In the genomic region with DNA sequence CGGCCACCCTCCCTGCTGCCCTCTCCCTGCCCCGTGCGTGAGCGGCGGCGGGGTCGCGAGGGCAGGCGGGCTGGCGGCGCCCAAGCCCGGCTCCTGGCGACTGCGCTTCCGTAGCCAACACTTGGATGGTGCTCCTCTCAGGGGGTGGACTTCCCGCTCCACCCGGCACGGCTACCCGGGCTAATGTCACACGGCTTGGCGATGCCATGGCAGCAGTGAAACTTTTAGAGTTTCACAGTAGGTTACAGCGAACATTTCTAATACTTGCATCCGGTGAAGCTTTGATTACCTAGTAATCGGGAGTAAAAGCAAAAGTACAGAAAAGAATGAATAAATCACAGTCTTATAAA, we compare ENCODE assay signal across 8 mouse cellular contexts. TPM values are rescaled to one million over a fixed set of nuclear protein-coding genes. Genes with fewer than 3 reads are reported as not detected.
DNase-seq lines count a peak whose midpoint lies in the region; ATAC-seq and TF ChIP-seq lines count a peak whose summit lies in the region.

No protein-coding gene starts in this region.

- DNase-seq in gastrocnemius, adult 2 months, result no peak
- DNase-seq in gastrocnemius, postnatal 25 days, result no peak
- DNase-seq in layer of hippocampus, adult 18-20 months (ENCODE audit: low spot score in 2 of 2), result no peak
- DNase-seq in right cerebral cortex, postnatal 10 days (ENCODE audit: low spot score in 2 of 2), result no peak
- DNase-seq in kidney, adult 11 months, result no peak

- WGBS in forebrain, embryonic 15.5 days, result under 1% methylated on average over 24 of the region's 24 CpGs
- WGBS in liver, embryonic 16.5 days (ENCODE audit: insufficient replicate concordance), result under 1% methylated on average over 24 of the region's 24 CpGs

- H3K4me1 ChIP-seq in forebrain, embryonic 15.5 days, result peaks cover 11% of the 10 kb centered on the region; the same call in 1 of the 2 replicates
- H3K4me1 ChIP-seq in liver, embryonic 16.5 days (ENCODE audit: control insufficient read depth, low read depth, low read length), result 0 out of 2 replicates have a peak, but pooled peaks cover 2% of the 10 kb centered on the region

- peak overlapping the region; percentile 98 for H3K4me3 ChIP-seq in gastrocnemius, adult 2 months
- H3K4me3 ChIP-seq in forebrain, embryonic 15.5 days, result peak overlapping the region; percentile 86
- H3K4me3 ChIP-seq in liver, embryonic 16.5 days (ENCODE audit: low read depth, low read length), result peak overlapping the region; percentile 87

- no peaks in the 10 kb centered on the region for H3K27me3 ChIP-seq in forebrain, embryonic 15.5 days
- H3K27me3 ChIP-seq in liver, embryonic 16.5 days (ENCODE audit: control insufficient read depth, insufficient read depth, low read depth, low read length), result no peaks in the 10 kb centered on the region

- peak; percentile 59 for ATAC-seq in CD4-positive, CD25-positive, alpha-beta regulatory T cell, adult 4 months
- peak; percentile 92; the same call in 1 of the 2 replicates for ATAC-seq in forebrain, embryonic 15.5 days (replicated peaks)
- ATAC-seq in liver, embryonic 16.5 days (ENCODE audit: low read depth), result peak; percentile 56; the same call in 1 of the 2 replicates

- TF ChIP-seq CTCF in gastrocnemius, adult 2 months (IDR thresholded peaks at IDR 0.05), result no peak

- H3K9ac ChIP-seq in forebrain, embryonic 15.5 days (replicated peaks), result peak overlapping the region; percentile 83
- H3K9ac ChIP-seq in liver, embryonic 16.5 days (ENCODE audit: low read depth, low read length), result peak overlapping the region; percentile 80

- intact Hi-C loops in gastrocnemius, adult 2 months (cut with DNase I), result no loop called here

- peak overlapping the region; percentile 77 for H3K4me2 ChIP-seq in forebrain, embryonic 15.5 days (replicated peaks)
- peak overlapping the region; percentile 97 for H3K4me2 ChIP-seq in liver, embryonic 16.5 days (ENCODE audit: low read depth, low read length)

- no peaks in the 10 kb centered on the region for H3K9me3 ChIP-seq in forebrain, embryonic 15.5 days
- no peaks in the 10 kb centered on the region for H3K9me3 ChIP-seq in liver, embryonic 16.5 days (replicated peaks; ENCODE audit: control insufficient read depth, low read length)

- peak overlapping the region; percentile 89 for H3K27ac ChIP-seq in gastrocnemius, adult 2 months
- peak overlapping the region; percentile 64 for H3K27ac ChIP-seq in forebrain, embryonic 15.5 days (replicated peaks)
- H3K27ac ChIP-seq in liver, embryonic 16.5 days (ENCODE audit: low read length), result no peak overlapping the region

- H3K36me3 ChIP-seq in forebrain, embryonic 15.5 days, result no peaks in the 10 kb centered on the region
- no peaks in the 10 kb centered on the region for H3K36me3 ChIP-seq in liver, embryonic 16.5 days (ENCODE audit: control insufficient read depth, insufficient read depth)

RNA-seq across cellular contexts. Expression of gene Ift88, which starts 0.3 kb away (rescaled TPM):
- 1 to 10 TPM; 4.0 to 4.8 TPM for total RNA-seq in gastrocnemius, adult 2 months (2021)
- total RNA-seq in gastrocnemius, postnatal 25 days (2021), result 1 to 10 TPM; 2.5 to 2.8 TPM
- polyA plus RNA-seq in CD4-positive, CD25-positive, alpha-beta regulatory T cell, adult 4 months (2017; shearing (Covaris generic)), result 1 to 10 TPM; 3.1 to 7.1 TPM
- 15.9 TPM in 2 replicates for polyA plus RNA-seq in forebrain, embryonic 15.5 days (2015; fragmentation: Nextera tagmentation; extraction: Ambion mirVana)
- polyA plus RNA-seq in liver, embryonic 16.5 days (2015; fragmentation: Nextera tagmentation; extraction: Ambion mirVana), result 1.2 and 1.4 TPM in 2 replicates
- total RNA-seq in layer of hippocampus, adult 18-20 months (2021), result 10 to 100 TPM; 13.2 to 15.0 TPM

RNA-seq across cellular contexts. Expression of gene Cryl1, which starts 25.9 kb away (rescaled TPM):
- total RNA-seq in gastrocnemius, adult 2 months (2021), result 1 to 10 TPM; 4.7 to 5.5 TPM
- total RNA-seq in gastrocnemius, postnatal 25 days (2021), result 1 to 10 TPM; 3.4 to 5.2 TPM
- 10 to 100 TPM; 19.0 to 33.0 TPM for polyA plus RNA-seq in CD4-positive, CD25-positive, alpha-beta regulatory T cell, adult 4 months (2017; shearing (Covaris generic))
- polyA plus RNA-seq in forebrain, embryonic 15.5 days (2015; fragmentation: Nextera tagmentation; extraction: Ambion mirVana), result 6.4 and 7.3 TPM in 2 replicates
- polyA plus RNA-seq in liver, embryonic 16.5 days (2015; fragmentation: Nextera tagmentation; extraction: Ambion mirVana), result 6.3 and 7.6 TPM in 2 replicates
- 10 to 100 TPM; 19.1 to 19.9 TPM for total RNA-seq in layer of hippocampus, adult 18-20 months (2021)
